Mouse (Mus musculus) retina, embryonic 14.5 days (tissue): Measurements from ENCODE around the gene Siglecg.

Experiments used
- DNase-seq: peaks from one replicate; pipeline ENCODE4 v3.0.0-alpha.2; 2015; ENCODE audit warnings: low spot score

Gene Siglecg

DNA sequence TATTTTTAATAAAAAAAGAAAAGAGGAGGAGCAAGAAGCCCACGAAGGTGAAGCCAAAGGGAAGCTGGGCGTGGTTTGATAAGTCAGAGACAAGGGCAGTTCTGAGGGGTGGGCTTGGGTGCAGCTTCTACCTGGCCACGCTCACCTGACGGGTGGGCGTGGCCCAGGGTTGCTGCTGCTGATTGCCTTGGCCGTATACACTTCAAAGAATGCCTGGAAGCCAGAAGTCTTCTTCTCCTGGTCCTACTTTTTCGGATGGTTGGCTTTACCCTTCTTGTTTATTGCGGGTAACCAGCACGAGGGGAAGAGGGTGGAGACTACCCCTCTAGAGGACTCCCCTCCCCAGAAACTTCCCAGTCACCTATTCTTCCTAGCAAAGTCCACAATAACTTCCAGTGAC lies 34.7 kb downstream of the Siglecg start:
- no peak for DNase-seq

DNA sequence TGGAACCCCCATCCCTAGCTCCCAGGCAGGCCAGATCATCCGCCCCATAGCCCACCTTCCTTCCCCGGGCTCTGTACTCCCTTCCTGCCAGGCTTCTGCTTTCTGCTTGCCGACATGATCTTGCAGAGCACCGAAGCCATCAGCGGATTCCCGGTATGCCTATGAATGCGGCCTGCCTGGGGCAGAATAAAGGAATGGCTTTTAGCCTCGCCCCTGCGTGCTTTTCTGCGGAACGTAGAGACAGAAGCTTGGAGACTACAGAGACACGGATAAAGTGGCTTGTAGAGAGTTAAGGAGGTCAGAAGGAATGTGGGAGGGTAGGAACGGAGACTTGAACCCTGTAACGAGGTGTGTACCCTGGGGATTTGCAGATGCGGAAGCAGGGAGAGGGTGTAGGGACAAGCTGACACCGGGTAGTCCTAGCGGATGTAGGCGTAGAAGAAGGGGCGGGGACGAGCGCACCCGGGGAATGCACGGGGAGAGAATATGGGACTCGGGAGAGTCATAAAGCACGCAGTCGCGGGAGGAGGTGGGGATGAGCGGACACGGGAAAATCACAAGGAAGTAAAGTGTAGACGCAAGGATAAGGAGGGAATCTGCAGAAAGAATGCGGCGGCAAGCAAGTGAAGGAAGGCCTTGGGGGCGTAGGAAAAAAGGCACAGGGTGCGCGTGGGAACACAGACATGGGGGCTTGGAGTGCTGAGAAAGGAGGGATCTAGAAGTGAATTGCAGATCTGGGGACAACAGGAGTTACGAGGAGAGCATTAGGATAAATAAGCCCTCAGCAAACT lies 35.3 kb downstream of the Siglecg start:
- DNase-seq, result peak; percentile 64

DNA sequence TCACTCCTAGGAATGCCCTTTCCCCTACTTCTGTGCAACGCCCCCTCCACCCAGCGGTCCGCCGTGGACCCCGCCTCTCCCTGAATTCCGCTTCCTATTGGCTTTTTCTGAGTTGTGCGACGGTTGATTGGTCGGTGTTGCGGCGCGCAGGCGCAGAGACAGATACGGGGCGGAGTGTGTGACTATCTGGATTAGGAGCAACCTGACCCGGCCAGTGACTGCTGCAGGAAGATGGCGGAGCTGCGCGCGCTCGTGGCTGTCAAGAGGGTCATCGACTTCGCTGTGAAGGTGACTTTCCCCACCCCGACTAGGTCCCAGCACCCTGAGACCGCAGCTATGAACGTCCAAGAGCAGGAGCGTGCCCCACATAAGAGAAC lies 35.9 kb downstream of the Siglecg start, which contains the start of the genes Etfb and Gm45233:
Gene Etfb, plus strand, starts transcription at position 167 of the 377 bp plus-strand sequence.
Gene Gm45233, plus strand, starts transcription at position 212 of the 377 bp plus-strand sequence.
- peak; percentile 94 for DNase-seq

DNA sequence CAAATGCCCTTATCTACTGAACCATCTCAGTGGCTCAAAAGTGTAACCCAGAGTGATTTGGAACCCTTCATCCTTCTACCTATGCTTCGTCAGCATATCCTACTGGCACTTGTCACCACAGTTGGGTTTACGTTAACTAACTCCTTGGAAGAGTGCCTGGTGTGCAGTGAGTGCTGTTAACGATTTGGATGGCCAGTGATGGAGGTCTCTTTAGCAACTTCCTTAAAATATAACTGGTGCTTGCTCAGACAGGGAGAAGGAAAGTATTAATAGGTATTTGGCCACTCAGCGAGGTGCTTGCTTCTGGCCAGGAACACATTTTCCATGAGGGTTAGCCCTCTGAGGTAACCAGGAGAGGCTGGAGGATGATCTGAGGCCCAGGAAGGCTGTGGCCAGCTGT lies 39.8 kb downstream of the Siglecg start:
- no peak for DNase-seq

DNA sequence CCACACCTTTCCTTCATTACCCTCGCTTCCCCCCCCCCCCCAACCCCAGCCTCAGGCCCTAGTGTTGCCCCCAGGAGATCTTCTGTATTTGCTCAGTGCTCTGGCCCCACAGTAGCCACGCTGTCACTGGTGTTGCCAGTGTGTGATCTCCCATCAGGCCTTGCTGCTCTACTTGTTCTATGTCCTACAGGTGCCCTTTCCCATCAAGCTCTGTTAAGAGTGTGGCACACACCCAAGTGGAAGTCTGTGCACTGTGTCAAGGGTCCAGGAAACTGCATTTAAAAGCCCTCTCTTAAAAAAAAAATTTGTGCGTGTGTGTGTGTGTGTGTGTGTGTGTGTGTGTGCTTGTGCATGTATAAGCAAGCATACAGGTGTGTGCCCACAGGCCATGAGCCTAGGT lies 40.2 kb downstream of the Siglecg start:
- no peak for DNase-seq

DNA sequence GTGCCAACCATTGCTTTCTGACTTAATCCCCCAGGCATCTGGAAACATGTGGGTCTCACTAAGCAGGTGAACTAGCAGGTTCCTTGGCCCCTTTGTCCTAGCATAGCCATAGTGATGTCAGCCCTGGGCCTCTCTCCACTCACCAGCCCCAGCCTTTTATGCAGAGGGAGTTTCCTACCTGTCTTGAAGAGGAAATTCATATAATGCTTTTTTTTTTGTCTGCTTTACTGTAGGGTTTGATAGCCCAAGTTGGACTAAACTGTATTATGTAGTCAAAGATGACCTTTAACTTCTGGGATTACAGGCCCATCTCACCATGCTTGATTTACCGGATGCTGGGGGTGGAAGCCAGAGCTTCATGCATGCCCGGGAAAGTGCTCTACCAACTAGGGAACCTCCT lies 41.8 kb downstream of the Siglecg start:
- no peak for DNase-seq

DNA sequence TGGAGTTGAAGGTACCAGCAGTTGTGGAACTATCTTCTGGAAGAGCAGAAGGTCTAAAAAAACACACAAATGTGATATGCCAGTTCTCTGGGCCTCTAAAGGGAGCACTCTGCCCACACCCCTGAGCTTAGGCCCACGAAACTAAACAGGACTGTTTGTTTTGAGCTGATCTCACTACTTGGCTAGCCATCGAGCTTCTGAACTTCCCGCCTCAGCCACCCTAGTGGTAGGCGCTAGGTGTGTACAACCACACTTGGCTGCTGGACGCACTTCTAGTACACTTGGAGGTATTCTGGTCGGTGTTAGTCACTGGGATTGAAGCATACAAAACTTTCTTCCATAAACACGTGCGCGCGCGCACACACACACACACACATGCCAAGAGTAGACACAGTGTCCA lies 43.7 kb downstream of the Siglecg start:
- DNase-seq, result no peak

DNA sequence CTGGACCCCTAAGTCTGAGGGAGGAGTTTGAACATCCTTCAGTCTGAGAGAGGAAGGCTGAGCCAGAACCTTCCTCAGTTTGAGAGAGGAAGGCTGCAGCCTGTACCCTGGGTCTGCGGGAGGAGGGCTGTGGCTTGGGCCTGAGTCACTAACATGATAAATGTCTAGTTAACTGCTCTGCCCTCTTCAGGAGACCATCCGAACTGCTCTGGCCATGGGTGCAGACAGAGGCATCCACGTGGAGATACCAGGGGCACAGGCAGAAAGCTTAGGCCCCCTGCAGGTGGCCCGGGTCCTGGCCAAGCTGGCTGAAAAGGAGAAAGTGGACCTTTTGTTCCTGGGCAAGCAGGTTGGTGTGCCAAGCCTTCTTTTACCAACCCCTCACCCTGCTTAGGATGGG lies 44.6 kb downstream of the Siglecg start:
- DNase-seq, result no peak

DNA sequence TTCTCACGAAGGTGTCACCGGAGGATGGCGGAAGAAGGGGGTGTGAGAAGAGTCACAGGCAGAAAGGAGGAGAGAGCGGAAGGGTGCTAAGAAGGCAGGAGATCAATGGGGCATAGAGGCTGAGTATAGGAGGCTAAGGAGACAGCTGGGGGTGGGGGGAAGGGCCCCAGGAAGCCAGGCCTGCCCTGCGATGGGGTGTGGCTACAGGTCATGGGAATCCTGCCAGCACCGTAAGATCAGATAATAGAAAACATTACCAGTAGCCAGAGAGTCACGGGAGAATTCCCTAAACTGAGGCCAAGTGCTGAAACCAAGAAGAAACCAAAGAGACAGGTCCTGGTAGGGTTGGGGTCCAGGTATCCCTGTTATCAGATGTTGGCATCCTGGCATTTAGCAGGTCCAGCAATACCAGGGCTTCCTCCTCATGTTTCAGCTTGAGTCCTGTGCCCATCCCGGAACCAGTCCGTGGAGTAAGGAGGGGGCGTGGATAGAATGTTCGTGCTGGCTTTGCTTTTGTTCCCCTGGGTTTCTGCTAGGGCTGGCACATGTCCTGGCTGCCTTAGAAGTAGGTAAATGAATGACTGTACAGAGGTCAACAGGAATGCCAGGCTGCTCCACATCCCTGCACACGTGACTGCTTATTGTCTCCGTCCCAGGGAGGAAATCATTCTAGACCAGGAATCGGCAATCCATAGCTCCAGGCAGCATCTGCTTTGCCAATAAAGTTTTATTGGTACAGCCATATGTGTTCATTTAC lies 45.8 kb downstream of the Siglecg start:
- no peak for DNase-seq

DNA sequence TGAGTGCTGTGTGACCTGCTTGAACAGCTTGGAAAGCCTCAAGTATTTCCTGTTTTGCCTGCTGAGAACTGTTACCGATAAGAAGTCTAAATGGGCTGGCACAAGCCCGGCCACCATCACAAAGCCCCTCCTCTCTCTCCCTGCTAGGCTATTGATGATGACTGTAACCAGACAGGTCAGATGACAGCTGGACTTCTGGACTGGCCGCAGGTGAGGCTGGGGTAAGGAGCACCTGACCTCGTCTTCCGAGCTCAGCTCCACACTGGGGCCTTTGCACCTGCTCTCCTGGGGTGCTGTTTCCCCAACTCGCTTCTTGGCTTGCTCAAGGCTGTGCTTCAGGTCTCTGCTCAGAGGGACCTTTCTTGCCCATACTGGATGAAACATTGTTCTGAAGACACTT lies 46.4 kb downstream of the Siglecg start:
- no peak for DNase-seq

DNA sequence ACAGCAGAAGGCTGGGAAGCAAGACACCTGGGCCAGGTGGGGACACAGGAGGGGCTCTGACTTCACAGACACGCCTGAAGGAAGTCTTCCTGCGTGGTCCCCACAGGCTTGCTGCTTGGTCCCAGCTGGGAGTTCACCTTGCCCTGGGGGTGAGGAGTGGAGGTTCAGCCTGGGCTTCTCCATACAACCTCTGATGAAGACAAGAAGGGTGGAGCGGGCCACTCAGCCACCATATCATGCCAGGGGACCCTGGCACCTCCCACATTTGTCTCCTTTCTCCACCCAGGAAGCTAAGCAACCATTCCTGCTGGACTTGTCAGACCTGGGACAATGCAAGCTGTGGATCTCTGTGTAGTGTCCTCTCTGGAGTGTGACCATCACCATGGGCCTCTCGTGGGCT lies 54.8 kb downstream of the Siglecg start, which contains the start of gene Vsig10l:
Gene Vsig10l, plus strand, starts transcription at position 301 of the 400 bp plus-strand sequence.
- no peak for DNase-seq

DNA sequence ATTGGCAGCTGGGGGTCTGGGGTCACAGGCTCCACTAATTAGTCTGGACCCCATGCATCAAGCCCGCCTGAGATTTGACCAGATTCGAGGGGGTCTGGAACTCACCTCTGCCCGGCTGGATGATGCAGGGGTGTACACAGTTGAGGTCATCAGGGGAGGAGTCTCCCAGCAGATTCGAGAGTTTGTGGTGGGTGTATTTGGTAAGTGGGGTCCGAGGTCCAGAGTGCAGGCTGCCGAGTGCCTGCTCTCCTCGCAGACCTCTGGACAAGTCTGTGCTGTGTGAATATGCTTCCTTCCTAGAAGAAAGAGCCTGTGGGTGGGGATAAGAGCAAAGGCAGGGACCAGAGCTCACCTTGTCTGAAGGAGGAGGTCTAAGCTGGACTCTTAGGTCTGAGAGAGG lies 56.0 kb downstream of the Siglecg start:
- no peak for DNase-seq

DNA sequence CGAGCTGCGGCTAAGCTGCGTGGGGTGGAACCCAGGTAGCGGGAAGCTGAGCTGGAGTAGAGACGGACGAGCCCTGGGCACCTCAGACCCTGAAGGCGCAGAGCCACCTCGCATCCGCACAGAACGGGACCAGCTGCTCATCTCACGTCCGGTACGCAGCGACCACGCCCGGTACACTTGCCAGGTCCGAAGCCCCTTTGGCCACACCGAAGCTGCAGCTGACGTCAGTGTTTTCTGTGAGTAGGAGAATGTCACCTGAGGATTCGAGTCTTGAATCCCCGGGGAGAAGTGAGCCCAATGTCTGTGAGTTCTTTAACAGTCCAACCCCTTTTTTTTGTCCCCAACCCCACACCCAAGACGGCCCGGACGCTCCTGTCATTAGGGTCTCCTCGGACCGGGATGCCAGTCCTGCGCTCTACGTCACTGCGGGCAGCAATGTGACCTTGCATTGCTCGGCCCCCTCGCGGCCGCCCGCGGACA lies 56.9 kb downstream of the Siglecg start:
- no peak for DNase-seq

DNA sequence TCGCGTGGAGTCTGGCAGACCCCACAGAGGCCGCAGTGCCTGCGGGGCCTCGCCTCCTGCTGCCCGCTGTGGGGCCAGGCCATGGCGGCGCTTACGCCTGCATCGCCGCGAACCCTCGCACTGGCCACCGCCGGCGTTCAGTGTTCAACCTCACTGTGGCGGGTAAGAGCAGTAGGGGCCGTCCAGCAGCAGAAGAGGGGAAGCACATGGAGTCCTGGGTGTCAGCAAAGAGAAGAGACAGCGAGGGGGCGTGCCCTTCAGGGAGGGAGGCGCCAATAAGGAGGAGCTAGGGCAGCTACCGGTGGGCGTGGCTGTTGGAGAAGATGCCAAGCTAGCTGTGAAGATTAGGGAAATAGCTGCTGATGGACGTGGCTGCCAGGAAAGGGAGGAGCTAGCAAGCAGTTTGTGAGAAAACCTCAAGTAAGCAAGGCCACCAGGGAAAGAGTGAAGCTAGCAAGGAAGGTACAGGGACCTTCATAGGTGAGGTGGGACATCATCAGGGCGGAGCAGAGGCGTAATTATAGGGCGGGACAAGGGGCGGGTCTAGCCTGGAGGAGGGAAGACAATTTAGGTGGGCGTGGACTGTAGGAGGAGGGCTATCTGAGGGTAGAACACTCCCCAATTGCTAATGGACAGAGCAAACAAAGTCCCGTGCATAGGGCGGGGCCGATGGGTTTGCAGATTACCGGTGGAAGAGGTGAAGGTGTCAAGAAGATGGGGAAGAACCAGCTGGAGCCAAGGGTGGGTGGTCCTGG lies 57.5 kb downstream of the Siglecg start:
- peak; percentile 92 for DNase-seq

DNA sequence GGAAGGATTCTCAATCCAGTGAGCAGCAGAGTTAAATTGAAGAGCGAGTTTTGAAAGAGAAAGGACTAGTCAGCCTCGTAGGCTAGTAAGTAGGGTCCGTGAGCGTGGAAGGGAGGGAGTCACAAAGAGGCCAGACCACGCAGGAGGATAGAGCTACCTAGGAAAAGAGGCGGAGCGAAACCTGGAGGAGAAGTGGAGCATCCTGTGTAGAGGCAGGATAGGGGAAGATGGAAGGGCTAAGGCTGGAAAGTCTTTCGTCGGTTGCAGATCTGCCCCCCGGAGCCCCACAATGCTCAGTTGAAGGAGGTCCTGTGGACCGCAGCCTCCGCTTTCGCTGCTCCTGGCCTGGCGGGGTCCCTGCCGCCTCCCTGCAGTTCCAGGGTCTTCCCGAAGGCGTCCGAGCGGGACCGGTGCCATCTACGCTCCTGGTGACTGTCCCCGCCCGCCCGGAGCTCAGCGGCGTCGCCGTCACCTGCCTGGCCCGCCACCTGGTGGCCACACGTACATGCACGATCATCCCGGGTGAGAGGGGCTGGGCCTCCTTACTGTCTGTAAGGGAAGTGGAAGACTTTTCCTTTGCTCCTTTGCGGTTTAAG lies 58.2 kb downstream of the Siglecg start:
- DNase-seq, result peak; percentile 83
